Mouse (Mus musculus): ENCODE results near the gene Arntl2. TPM values are rescaled to one million over a fixed set of nuclear protein-coding genes. Genes with fewer than 3 reads are reported as not detected.
"Not testable (repeated sequence)": the region's sequence is repeated elsewhere in the genome, so short reads cannot be mapped to it uniquely, and the experiment has no call there.

The Arntl2 gene
- 3.5 and 5.9 TPM in 2 replicates for total RNA-seq (2021)
- long read RNA-seq, partial matches to known transcripts, result 0 of 1 reads
- long read RNA-seq, other reads (novel, unspliced or antisense), result 1 of 1 reads

GRCm38 (mm10) chr6:146795924-146796545 is at the start of gene Arntl2:
Gene Arntl2, plus strand, starts transcription at chr6:146796055.
- DNase-seq, result peak; percentile 82

GRCm38 (mm10) chr6:146746577-146746976 is 49.3 kb upstream of the Arntl2 start:
- no peak for DNase-seq

- DNase-seq, result no peak
Measured at GRCm38 (mm10) chr6:146747057-146747456, 48.8 kb upstream of the Arntl2 start.

GRCm38 (mm10) chr6:146748271-146748670 is 47.6 kb upstream of the Arntl2 start:
- no peak for DNase-seq

GRCm38 (mm10) chr6:146751671-146752070 is 44.2 kb upstream of the Arntl2 start:
- no peak for DNase-seq

GRCm38 (mm10) chr6:146752178-146752577 is 43.7 kb upstream of the Arntl2 start:
- no peak for DNase-seq

- DNase-seq, result no peak
Measured at GRCm38 (mm10) chr6:146752612-146753011, 43.2 kb upstream of the Arntl2 start.

GRCm38 (mm10) chr6:146753560-146754160 is 42.2 kb upstream of the Arntl2 start:
- no peak for DNase-seq

- no peak for DNase-seq
Measured at GRCm38 (mm10) chr6:146755136-146755535, 40.7 kb upstream of the Arntl2 start.

GRCm38 (mm10) chr6:146755679-146756078 is 40.2 kb upstream of the Arntl2 start:
- no peak for DNase-seq

GRCm38 (mm10) chr6:146759027-146759426 is 36.8 kb upstream of the Arntl2 start:
- no peak for DNase-seq

- no peak for DNase-seq
Measured at GRCm38 (mm10) chr6:146760022-146760421, 35.8 kb upstream of the Arntl2 start.

GRCm38 (mm10) chr6:146760736-146761135 is 35.1 kb upstream of the Arntl2 start:
- DNase-seq, result no peak

- DNase-seq, result no peak
Measured at GRCm38 (mm10) chr6:146762264-146762898, 33.5 kb upstream of the Arntl2 start.

- DNase-seq, result no peak
Measured at GRCm38 (mm10) chr6:146764593-146764992, 31.3 kb upstream of the Arntl2 start.

- DNase-seq, result no peak
Measured at GRCm38 (mm10) chr6:146765270-146765669, 30.6 kb upstream of the Arntl2 start.

- DNase-seq, result no peak
Measured at GRCm38 (mm10) chr6:146768813-146769404, 26.9 kb upstream of the Arntl2 start.

- DNase-seq, result no peak
Measured at GRCm38 (mm10) chr6:146770005-146770745, 25.7 kb upstream of the Arntl2 start.

GRCm38 (mm10) chr6:146770808-146771207 is 25.0 kb upstream of the Arntl2 start:
- no peak for DNase-seq

GRCm38 (mm10) chr6:146775864-146776263 is 20.0 kb upstream of the Arntl2 start:
- DNase-seq, result not testable (repeated sequence)

- no peak for DNase-seq
Measured at GRCm38 (mm10) chr6:146776610-146777389, 19.1 kb upstream of the Arntl2 start.

- DNase-seq, result no peak
Measured at GRCm38 (mm10) chr6:146778055-146778454, 17.8 kb upstream of the Arntl2 start.
